Mouse (Mus musculus) erythroblast, embryonic 14.5 days (primary cell): ENCODE data around the gene Tenm4.

Source experiments
- GATA1 ChIP-seq: IDR thresholded peaks from 2 replicates; pipeline ENCODE4 v1.6.1; 2012; ENCODE audit warnings: low read length, inconsistent platforms, mixed read lengths
- TAL1 ChIP-seq: IDR thresholded peaks from 3 replicates; pipeline ENCODE4 v1.6.1; 2012; ENCODE audit warnings: low read length, inconsistent platforms, mixed read lengths

GRCm38 (mm10) chr7:96470821-96471220 lies 299.8 kb downstream of the Tenm4 start:
- TF ChIP-seq GATA1 (no peak), TAL1 (no peak)
